Mouse (Mus musculus): ENCODE measurements at regions not wholly inside any gene's neighbourhood (a gene's known extent, or its start where the extent isn't known, plus 50 kb on each side); places are given as distances from the start of the nearest gene placed in this dataset.

GRCm38 (mm10) chr1:164521371-164522130, 63.4 kb upstream of the Atp1b1 start:
- TF ChIP-seq CTCF (IDR thresholded peaks at IDR 0.05; ENCODE audit: low read depth, low read length) (no peak), POLR2A (IDR thresholded peaks at IDR 0.05; ENCODE audit: borderline replicate concordance, low read depth, low read length) (no peak)
